In genomic region chr9:121033596-121033995, GRCm38 (mm10) we compare ENCODE assay signal across 34 mouse cellular contexts.
"Had no signal": no experiment of that assay in that cellular context is flagged by ENCODE, and none has a peak within 500 bp of the region (broad histone marks: within the 10 kb centered on the region; RNA-seq: fewer than 3 reads in every experiment).

No protein-coding gene starts in this region.

- H3K27me3 ChIP-seq: heart, embryonic 13.5 days; heart, embryonic 15.5 days; hindbrain, embryonic 12.5 days; hindbrain, embryonic 13.5 days; hindbrain, embryonic 15.5 days; intestine, embryonic 15.5 days; kidney, embryonic 15.5 days had no signal

- H3K9me3 ChIP-seq: heart, embryonic 10.5 days; heart, embryonic 13.5 days; heart, embryonic 15.5 days; hindbrain, embryonic 10.5 days; hindbrain, embryonic 12.5 days; hindbrain, embryonic 13.5 days; hindbrain, embryonic 15.5 days; intestine, embryonic 15.5 days; kidney, embryonic 15.5 days had no signal

- H3K36me3 ChIP-seq: heart, embryonic 10.5 days; heart, embryonic 13.5 days; heart, embryonic 15.5 days; hindbrain, embryonic 10.5 days; hindbrain, embryonic 12.5 days; hindbrain, embryonic 13.5 days; hindbrain, embryonic 15.5 days; intestine, embryonic 15.5 days; kidney, embryonic 15.5 days had no signal

- H3K4me2 ChIP-seq: heart, embryonic 11.5 days; heart, embryonic 13.5 days; heart, embryonic 15.5 days; hindbrain, embryonic 12.5 days; hindbrain, embryonic 13.5 days; hindbrain, embryonic 14.5 days; hindbrain, embryonic 15.5 days; intestine, embryonic 15.5 days; kidney, embryonic 15.5 days had no signal

- H3K27ac ChIP-seq: heart, embryonic 10.5 days; heart, embryonic 13.5 days; heart, embryonic 15.5 days; hindbrain, embryonic 12.5 days; hindbrain, embryonic 13.5 days; hindbrain, embryonic 14.5 days; hindbrain, embryonic 15.5 days; hindbrain, postnatal 0 days; intestine, embryonic 15.5 days; kidney, embryonic 15.5 days; kidney, postnatal 0 days; layer of hippocampus, adult 2 months had no signal

- H3K4me1 ChIP-seq: intestine, embryonic 15.5 days had no signal

- H3K9ac ChIP-seq: heart, embryonic 13.5 days; heart, embryonic 15.5 days; hindbrain, embryonic 12.5 days; hindbrain, embryonic 13.5 days; hindbrain, embryonic 14.5 days; hindbrain, embryonic 15.5 days; intestine, embryonic 15.5 days; kidney, embryonic 15.5 days had no signal

- H3K4me3 ChIP-seq: heart, embryonic 10.5 days; heart, embryonic 13.5 days; heart, embryonic 15.5 days; hindbrain, embryonic 10.5 days; hindbrain, embryonic 12.5 days; hindbrain, embryonic 13.5 days; hindbrain, embryonic 15.5 days; intestine, embryonic 15.5 days; kidney, embryonic 15.5 days; layer of hippocampus, adult 2 months had no signal

- ATAC-seq: hindbrain, embryonic 16.5 days; hindbrain, postnatal 0 days; inflammation-experienced regulatory T-cells, adult 6 months; intestine, embryonic 15.5 days; intestine, embryonic 16.5 days; intestine, postnatal 0 days had no signal

- DNase-seq: heart, postnatal 10 days; heart, postnatal 14 days; heart, postnatal 36 days; heart, postnatal 4 days; kidney, adult 11 months; kidney, adult 18-20 months; kidney, adult 2 months; kidney, adult 8-10 months; kidney, adult 9 months; kidney, postnatal 10 days; kidney, postnatal 14 days; kidney, postnatal 25 days; kidney, postnatal 36 days; kidney, postnatal 4 days; layer of hippocampus, adult 9-11 months; layer of hippocampus, postnatal 36 days had no signal
